Mouse (Mus musculus) hindbrain, postnatal 0 days (tissue): Measurements from ENCODE around the gene Galns. TPM values are rescaled to one million over a fixed set of nuclear protein-coding genes. Genes with fewer than 3 reads are reported as not detected.
A peak's percentile ranks its signal among the peaks of the same experiment; 100 is the strongest.

Source experiments
- ATAC-seq: fragments of 200-750 bp; cut with Nextera tagmentation; 2 replicates; pipeline ENCODE4 v1.8.0; 2017; ENCODE audit warnings: mild to moderate bottlenecking, moderate TSS enrichment, moderate library complexity
- DNase-seq: peaks from one replicate; pipeline ENCODE4 v3.0.0-alpha.2; 2015; ENCODE audit warnings: low spot score
- H3K27ac ChIP-seq: fragments of 300-500 bp; sonication (generic); 2 replicates; pipeline ENCODE4 v1.5.1; 2014; ENCODE audit warnings: mild to moderate bottlenecking
- H3K27me3 ChIP-seq: fragments of 300-500 bp; sonication (generic); 2 replicates; pipeline ENCODE4 v1.6.1; 2014; ENCODE audit warnings: low read length, mixed read lengths; ENCODE audit not compliant: insufficient read depth
- H3K36me3 ChIP-seq: fragments of 300-500 bp; sonication (generic); 2 replicates; pipeline ENCODE4 v1.6.1; 2014; ENCODE audit warnings: low read length, mixed read lengths; ENCODE audit not compliant: insufficient read depth
- H3K4me1 ChIP-seq: fragments of 300-500 bp; sonication (generic); 2 replicates; pipeline ENCODE4 v1.6.1; 2014; ENCODE audit warnings: antibody characterized with exemption, low read length, mixed read lengths; ENCODE audit not compliant: insufficient read depth
- H3K4me2 ChIP-seq: fragments of 300-500 bp; sonication (generic); 2 replicates; pipeline ENCODE4 v1.6.1; 2014; ENCODE audit warnings: low read depth, mild to moderate bottlenecking, low read length, moderate library complexity, mixed read lengths
- H3K4me3 ChIP-seq: fragments of 300-500 bp; sonication (generic); 2 replicates; pipeline ENCODE4 v1.5.1; 2014; ENCODE audit warnings: low read length
- H3K9ac ChIP-seq: fragments of 300-500 bp; sonication (generic); replicated peaks from 2 replicates; pipeline ENCODE4 v1.6.1; 2014; ENCODE audit warnings: mild to moderate bottlenecking, low read length, moderate library complexity, mixed read lengths
- H3K9me3 ChIP-seq: fragments of 300-500 bp; sonication (generic); 2 replicates; pipeline ENCODE4 v1.6.1; 2016; ENCODE audit warnings: low read length, mixed read lengths
- CTCF ChIP-seq: IDR thresholded peaks from 2 replicates; pipeline ENCODE4 v1.5.1; 2016; ENCODE audit warnings: antibody characterized with exemption, control low read depth, low read depth
- WGBS: fragments of 180-500 bp; shearing (Covaris S2); extraction: QIAGEN DNeasy Blood & Tissue Kit; methylation state at CpG from one replicate; pipeline ENCODE4 v1.1.7; 2014; 5-methylcytosine and 5-hydroxymethylcytosine counted together
- polyA plus RNA-seq: library from polyadenylated mRNA; unstranded; fragments of >200 nt; fragmentation: Nextera tagmentation; extraction: Ambion mirVana; gene quantifications from 2 replicates; pipeline ENCODE4 v1.2.1, GENCODE M21; 2015
- total RNA-seq: library from RNA; depleted of rRNA; stranded (reverse); fragments of >200 nt; gene quantifications from 2 replicates; pipeline ENCODE4 v1.2.3, GENCODE M21; 2014

Galns gene
- total and polyA plus RNA-seq, 2 experiments from 2014 or later, result 9.1 to 12.0 TPM

DNA sequence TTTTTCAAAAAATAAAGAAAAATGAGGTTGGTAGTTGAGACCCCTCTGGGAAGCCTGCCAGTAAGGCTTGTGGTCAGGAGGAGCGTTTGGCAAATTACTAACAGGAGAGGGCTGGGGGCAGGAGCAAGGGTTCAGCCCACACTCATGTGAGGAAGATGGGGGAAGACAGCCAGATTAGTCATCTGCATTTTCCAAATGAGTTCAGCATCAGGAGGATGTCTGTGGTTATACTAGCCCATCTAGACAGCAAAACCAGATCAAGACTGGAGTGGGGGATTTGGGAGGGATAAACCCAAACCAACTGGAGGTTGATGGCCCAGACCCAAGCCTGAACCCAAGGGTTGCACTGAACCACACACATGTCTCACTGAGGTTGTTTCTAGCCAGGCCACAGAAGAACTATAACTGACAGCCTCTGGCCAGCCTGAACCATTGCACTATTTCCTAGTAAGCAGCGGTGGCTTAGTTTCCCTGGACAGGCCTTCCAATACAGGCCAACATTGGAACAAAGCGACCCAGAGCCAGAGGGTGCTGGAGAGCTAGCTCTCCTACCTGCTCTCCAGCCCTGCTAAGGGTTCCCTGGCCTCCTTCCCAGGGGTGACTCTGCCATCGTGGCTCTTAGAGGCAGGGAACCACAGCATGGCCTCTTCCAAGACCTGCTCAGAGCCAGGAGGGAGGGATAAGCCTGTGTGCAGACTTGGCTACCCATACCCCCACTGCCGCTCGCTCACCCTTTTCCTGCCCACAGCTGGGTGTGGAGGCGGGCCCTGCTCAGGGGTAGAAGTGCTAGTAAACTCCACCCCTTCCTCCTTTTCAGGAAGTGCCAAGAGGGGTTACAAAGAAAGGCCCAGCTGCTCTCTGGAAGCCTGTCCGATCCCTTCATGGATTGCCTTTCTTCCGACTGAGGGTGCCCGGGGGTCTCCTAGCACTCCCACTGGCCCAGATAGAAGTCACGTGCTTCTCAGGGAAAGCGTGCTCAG is 54.9 kb downstream of the Galns start:
- no peak overlapping the region for H3K4me3 ChIP-seq
- H3K36me3 ChIP-seq, result no peaks in the 10 kb centered on the region
- H3K27me3 ChIP-seq, result no peaks in the 10 kb centered on the region
- no peak overlapping the region for H3K4me2 ChIP-seq
- no peak for DNase-seq
- no peak for TF ChIP-seq CTCF
- WGBS, result 55% methylated on average over 12 of the region's 12 CpGs
- H3K27ac ChIP-seq, result no peak overlapping the region
- no peak overlapping the region for H3K9ac ChIP-seq
- no peak for ATAC-seq
- no peaks in the 10 kb centered on the region for H3K4me1 ChIP-seq
- no peaks in the 10 kb centered on the region for H3K9me3 ChIP-seq

DNA sequence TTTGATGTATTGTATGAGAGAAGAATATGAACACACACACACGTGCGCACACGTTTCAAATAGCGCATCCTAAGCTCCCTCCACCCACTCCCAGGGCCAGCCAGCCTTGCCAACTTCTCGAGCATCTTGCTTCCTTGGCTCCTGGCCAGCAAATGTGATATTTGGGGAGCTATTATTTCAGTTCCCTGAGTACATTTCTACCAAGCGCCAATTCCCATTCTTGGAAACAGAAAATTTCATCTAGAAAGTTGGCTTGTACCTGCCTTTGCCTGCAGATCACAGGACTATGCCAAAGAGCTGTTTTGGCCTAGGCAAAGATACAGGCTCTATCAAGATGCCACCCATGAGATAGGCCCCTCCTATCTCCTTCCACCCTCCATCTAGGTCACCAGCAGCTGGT is 56.5 kb downstream of the Galns start:
- DNase-seq (peak; percentile 65), ATAC-seq (no peak)
- peaks cover 4% of the 10 kb centered on the region; the same call in 1 of the 2 replicates for H3K4me1 ChIP-seq
- H3K27me3 ChIP-seq, result no peaks in the 10 kb centered on the region
- H3K4me2 ChIP-seq, result no peak overlapping the region
- no peak overlapping the region for H3K4me3 ChIP-seq
- H3K36me3 ChIP-seq, result no peaks in the 10 kb centered on the region
- 52% methylated on average over 6 of the region's 6 CpGs for WGBS
- H3K27ac ChIP-seq, result no peak overlapping the region
- H3K9ac ChIP-seq, result no peak overlapping the region
- TF ChIP-seq CTCF, result no peak
- H3K9me3 ChIP-seq, result no peaks in the 10 kb centered on the region

DNA sequence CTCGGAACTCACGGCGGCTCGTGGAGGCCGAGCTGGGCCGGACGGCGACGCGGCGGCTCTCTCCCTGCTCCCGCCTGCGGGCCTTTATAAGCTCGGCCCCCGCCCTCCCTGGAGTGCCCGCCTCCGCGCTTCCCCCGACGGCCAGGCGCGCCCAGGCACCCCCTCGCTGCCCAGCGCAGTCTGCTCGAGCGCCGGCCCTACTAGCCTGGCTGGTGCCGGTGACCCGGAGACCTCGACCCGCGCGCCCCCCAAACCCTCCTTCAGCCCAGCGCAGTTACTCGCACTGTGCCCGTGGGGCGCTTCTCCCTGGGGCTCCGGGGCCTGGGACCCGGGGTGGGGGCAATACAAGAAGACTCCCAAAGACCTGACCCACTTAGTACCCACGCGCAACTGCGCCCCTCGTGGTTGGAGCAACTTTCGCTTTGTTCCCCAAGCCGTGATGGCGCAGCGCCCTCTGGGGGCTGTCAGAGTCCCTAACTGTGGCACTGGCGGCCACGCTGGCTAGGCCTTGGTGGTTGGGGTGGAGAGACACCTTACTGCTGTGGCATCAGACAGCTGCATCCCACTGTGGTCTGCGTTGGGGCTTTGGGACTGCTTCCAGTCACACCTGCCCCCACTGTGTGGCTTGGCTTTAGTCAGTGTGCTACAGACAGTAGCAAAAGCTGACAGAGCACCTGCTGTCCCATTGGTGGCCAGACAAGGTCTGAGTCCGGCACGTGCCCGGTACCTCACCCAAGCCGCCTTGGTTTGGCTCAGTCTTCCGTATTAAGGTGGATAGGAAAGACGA is 59.8 kb downstream of the Galns start, which contains the start of gene Piezo1:
TSS of gene Piezo1 (minus strand) at position 65 of the 787 bp plus-strand sequence.
- DNase-seq (peak; percentile 78), ATAC-seq (peak; percentile 48)
- Histone ChIP-seq H3K27ac (peak within 1 kb of the TSS; percentile 36; the same call in 1 of the 2 replicates), H3K9ac (peak within 1 kb of the TSS; percentile 69), H3K36me3 (no peaks in the 10 kb centered on the region), H3K9me3 (no peaks in the 10 kb centered on the region), H3K4me3 (peak within 1 kb of the TSS; percentile 50), H3K4me2 (peak within 1 kb of the TSS; percentile 79), H3K27me3 (no peaks in the 10 kb centered on the region), H3K4me1 (peaks cover 4% of the 10 kb centered on the region; the same call in 1 of the 2 replicates)
- 18% methylated on average over 36 of the region's 56 CpGs for WGBS
- peak; percentile 98 for TF ChIP-seq CTCF

DNA sequence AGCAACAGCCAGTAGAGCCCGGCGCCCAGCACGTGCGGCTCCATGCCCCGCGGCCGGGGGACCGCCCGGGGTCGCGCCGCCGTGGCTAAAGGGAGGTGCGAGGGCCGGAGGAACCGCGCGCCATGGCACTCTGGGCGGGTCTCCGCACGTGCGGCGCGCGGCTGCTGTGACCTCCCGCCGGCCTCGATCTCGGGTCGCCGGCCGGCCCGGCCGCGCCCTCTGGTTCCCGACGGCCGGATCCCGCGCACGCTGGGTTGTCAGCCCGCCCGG is 60.3 kb downstream of the Galns start:
- ATAC-seq, result no peak
- no peak for TF ChIP-seq CTCF
- under 1% methylated on average over 29 of the region's 43 CpGs for WGBS
- Histone ChIP-seq H3K9ac (peak overlapping the region; percentile 69), H3K27ac (peak overlapping the region; percentile 36; the same call in 1 of the 2 replicates), H3K4me3 (peak overlapping the region; percentile 50), H3K4me1 (peaks cover 4% of the 10 kb centered on the region; the same call in 1 of the 2 replicates), H3K4me2 (peak overlapping the region; percentile 79), H3K9me3 (no peaks in the 10 kb centered on the region), H3K36me3 (no peaks in the 10 kb centered on the region), H3K27me3 (no peaks in the 10 kb centered on the region)
- DNase-seq, result no peak

DNA sequence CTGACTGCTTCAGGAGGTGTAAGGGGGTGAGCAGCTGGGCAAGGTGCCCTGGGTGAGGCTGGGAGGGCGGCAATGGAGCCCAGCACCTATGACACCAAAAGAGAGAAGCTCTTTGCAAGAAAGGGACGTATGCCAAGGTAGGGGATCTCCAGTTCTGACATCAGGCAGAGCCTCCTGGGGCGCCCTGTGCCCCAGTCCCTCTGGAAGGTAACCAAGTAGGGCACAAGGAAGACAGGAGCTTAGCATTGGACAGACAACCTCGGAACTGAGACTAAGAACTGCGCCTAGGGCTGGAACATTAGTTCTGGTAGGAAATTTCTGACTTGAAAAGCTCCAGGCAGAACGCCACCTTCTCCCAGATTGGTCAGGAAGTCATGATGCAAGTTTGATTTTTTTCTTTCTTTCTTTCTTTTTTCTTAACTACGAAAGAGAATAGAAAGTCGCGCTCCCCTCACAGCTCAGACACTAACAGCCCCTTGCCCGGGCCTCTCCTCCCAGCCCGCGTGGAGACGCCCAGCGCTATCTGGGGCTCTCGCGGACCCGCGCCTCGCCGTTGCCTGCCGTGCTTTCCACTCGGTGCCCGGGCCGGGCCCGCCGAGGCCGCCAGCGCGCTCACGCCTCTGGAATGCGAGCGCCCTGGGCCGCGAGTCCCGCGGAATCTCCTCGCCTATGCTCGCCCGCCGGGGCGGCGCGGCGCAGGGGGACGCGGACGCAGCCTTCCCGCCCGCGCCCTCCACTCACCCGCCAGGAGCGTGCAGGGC is 60.8 kb downstream of the Galns start:
- TF ChIP-seq CTCF, result no peak
- 5% methylated on average over 47 of the region's 52 CpGs for WGBS

DNA sequence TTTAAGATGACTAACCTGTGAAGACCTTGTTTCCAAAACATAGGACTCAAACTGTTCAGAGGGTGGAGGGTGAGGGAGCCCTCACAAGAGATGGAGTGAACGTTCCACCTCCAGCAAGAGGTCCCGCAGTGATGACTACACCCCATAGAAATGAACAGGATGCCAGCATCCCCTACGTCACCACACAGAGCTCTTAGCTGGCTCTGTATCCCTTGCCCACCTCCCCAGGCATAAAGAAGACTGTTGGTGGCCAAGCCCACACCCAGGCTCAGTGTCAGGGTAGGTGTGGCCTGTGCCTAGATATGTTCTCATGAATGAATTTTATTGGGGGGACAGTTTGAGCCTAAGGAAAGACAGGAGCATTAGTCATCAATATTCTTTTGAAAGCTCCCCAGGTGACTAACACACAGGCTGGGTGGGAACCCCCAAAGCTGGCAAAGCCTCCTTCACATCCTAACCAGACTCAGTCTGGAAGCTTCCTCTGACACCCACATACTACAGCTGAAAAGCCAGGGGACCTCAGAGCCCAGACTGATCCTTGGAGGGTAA is 62.3 kb downstream of the Galns start:
- ATAC-seq, result no peak
- no peak overlapping the region for H3K9ac ChIP-seq
- H3K4me2 ChIP-seq, result no peak overlapping the region

More for the DNA sequence above, 60.8 kb downstream of the Galns start:
- H3K27me3 ChIP-seq, result no peaks in the 10 kb centered on the region
- ATAC-seq (peak; percentile 39; the same call in 1 of the 2 replicates), DNase-seq (peak; percentile 24)
- peak overlapping the region; percentile 36; the same call in 1 of the 2 replicates for H3K27ac ChIP-seq
- no peaks in the 10 kb centered on the region for H3K9me3 ChIP-seq
- peak overlapping the region; percentile 69 for H3K9ac ChIP-seq
- H3K36me3 ChIP-seq, result no peaks in the 10 kb centered on the region
- H3K4me1 ChIP-seq, result peaks cover 4% of the 10 kb centered on the region; the same call in 1 of the 2 replicates
- peak overlapping the region; percentile 79 for H3K4me2 ChIP-seq
- H3K4me3 ChIP-seq, result peak overlapping the region; percentile 50

More for the DNA sequence above, 62.3 kb downstream of the Galns start:
- Histone ChIP-seq H3K4me3 (no peak overlapping the region), H3K4me1 (peaks cover 4% of the 10 kb centered on the region; the same call in 1 of the 2 replicates), H3K27me3 (no peaks in the 10 kb centered on the region), H3K36me3 (no peaks in the 10 kb centered on the region), H3K27ac (no peak overlapping the region), H3K9me3 (no peaks in the 10 kb centered on the region)
- no peak for TF ChIP-seq CTCF
- DNase-seq, result no peak
- 87% methylated on average over 3 of the region's 3 CpGs for WGBS
